Mouse (Mus musculus) hindbrain, embryonic 16.5 days (tissue): ENCODE data around the gene Gli1. TPM values are rescaled to one million over a fixed set of nuclear protein-coding genes. Genes with fewer than 3 reads are reported as not detected.

Source experiments
- ATAC-seq: fragments of 200-750 bp; cut with Nextera tagmentation; 2 replicates; pipeline ENCODE4 v1.8.0; 2017; ENCODE audit warnings: moderate TSS enrichment, moderate library complexity
- H3K27ac ChIP-seq: fragments of 300-500 bp; sonication (generic); 2 replicates; pipeline ENCODE4 v1.5.1; 2014; ENCODE audit warnings: low read depth, mild to moderate bottlenecking, control low read depth, low read length, moderate library complexity
- H3K27me3 ChIP-seq: fragments of 300-500 bp; sonication (generic); replicated peaks from 2 replicates; pipeline ENCODE4 v1.6.1; 2014; ENCODE audit warnings: low read length; ENCODE audit not compliant: control insufficient read depth, insufficient read depth
- H3K36me3 ChIP-seq: fragments of 300-500 bp; sonication (generic); 2 replicates; pipeline ENCODE4 v1.6.1; 2014; ENCODE audit warnings: mild to moderate bottlenecking, low read length, moderate library complexity, mixed read lengths; ENCODE audit not compliant: control insufficient read depth, insufficient read depth
- H3K4me1 ChIP-seq: fragments of 300-500 bp; sonication (generic); 2 replicates; pipeline ENCODE4 v1.6.1; 2014; ENCODE audit warnings: low read depth, low read length; ENCODE audit not compliant: control insufficient read depth, insufficient read depth
- H3K4me2 ChIP-seq: fragments of 300-500 bp; sonication (generic); 2 replicates; pipeline ENCODE4 v1.6.1; 2014; ENCODE audit warnings: mild to moderate bottlenecking, low read length, control low read depth, moderate library complexity
- H3K4me3 ChIP-seq: fragments of 300-500 bp; sonication (generic); 2 replicates; pipeline ENCODE4 v1.5.1; 2014; ENCODE audit warnings: mild to moderate bottlenecking, low read length, control low read depth, moderate library complexity
- H3K9ac ChIP-seq: fragments of 300-500 bp; sonication (generic); 2 replicates; pipeline ENCODE4 v1.6.1; 2014; ENCODE audit warnings: low read depth, mild to moderate bottlenecking, control low read depth, low read length, moderate library complexity
- H3K9me3 ChIP-seq: fragments of 300-500 bp; sonication (generic); 2 replicates; pipeline ENCODE4 v1.6.1; 2014; ENCODE audit warnings: mild to moderate bottlenecking, low read length, moderate library complexity; ENCODE audit not compliant: control insufficient read depth
- WGBS: fragments of 180-500 bp; shearing (Covaris S2); extraction: QIAGEN DNeasy Blood & Tissue Kit; methylation state at CpG from one replicate; pipeline ENCODE4 v1.1.7; 2014; 5-methylcytosine and 5-hydroxymethylcytosine counted together
- polyA plus RNA-seq: library from polyadenylated mRNA; unstranded; fragments of >200 nt; fragmentation: Nextera tagmentation; extraction: Ambion mirVana; gene quantifications from 2 replicates; pipeline ENCODE4 v1.2.1, GENCODE M21; 2015

Gene Gli1
- polyA plus RNA-seq, 1 experiment from 2014 or later: 1.8 TPM

GRCm38 (mm10) chr10:127326828-127327227, 14.9 kb downstream of the Gli1 start:
- peak overlapping the region; percentile 56 for H3K9ac ChIP-seq
- H3K36me3 ChIP-seq: no peaks in the 10 kb centered on the region
- H3K27me3 ChIP-seq: peaks cover 56% of the 10 kb centered on the region
- WGBS: 6% methylated on average over 29 of the region's 29 CpGs
- H3K9me3 ChIP-seq: 0 out of 2 replicates have a peak, but pooled peaks cover 2% of the 10 kb centered on the region
- H3K4me2 ChIP-seq: peak overlapping the region; percentile 68
- ATAC-seq: no peak
- peaks cover 10% of the 10 kb centered on the region for H3K4me1 ChIP-seq
- H3K4me3 ChIP-seq: peak overlapping the region; percentile 39
- no peak overlapping the region for H3K27ac ChIP-seq

- WGBS: under 1% methylated on average over 54 of the region's 54 CpGs
- Histone ChIP-seq H3K27me3 (peaks cover 56% of the 10 kb centered on the region), H3K4me1 (peaks cover 10% of the 10 kb centered on the region), H3K36me3 (no peaks in the 10 kb centered on the region), H3K4me2 (peak overlapping the region; percentile 68), H3K4me3 (peak overlapping the region; percentile 39), H3K9ac (peak overlapping the region; percentile 56), H3K9me3 (0 out of 2 replicates have a peak, but pooled peaks cover 2% of the 10 kb centered on the region), H3K27ac (no peak overlapping the region)
- 0 out of 2 replicates have a peak, but pooled peaks have one; percentile 19 for ATAC-seq
Measured at GRCm38 (mm10) chr10:127326017-127326801, 15.6 kb downstream of the Gli1 start.

DNA sequence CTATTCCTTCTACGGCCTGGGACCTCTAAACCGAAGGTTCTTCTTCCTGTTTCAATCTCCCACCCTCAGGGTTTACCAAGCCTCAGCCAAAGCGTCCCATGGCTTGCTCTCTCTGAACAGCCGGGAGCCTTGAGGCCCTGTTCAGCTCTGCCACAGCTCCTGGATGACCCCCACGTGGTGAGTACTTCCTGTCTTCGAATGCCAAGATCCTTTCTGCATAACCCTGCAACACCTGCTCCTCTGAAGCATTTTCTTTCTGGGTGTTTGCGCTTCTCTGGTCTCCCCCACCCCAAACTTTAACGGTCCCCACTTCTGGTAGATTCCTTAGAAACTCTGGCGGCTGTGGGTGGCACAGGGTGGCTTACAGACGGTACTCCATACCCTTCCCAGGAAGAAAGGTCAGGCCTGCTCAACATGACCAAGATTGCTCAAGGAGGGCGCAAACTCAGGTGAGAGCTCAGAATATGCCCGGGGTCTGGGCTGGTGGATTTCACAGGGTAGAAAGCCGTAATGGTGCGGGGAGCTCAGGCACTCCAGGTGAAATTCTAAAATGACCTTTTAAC, 16.2 kb downstream of the Gli1 start:
- ATAC-seq: no peak
- Histone ChIP-seq H3K4me3 (no peak overlapping the region), H3K9me3 (0 out of 2 replicates have a peak, but pooled peaks cover 2% of the 10 kb centered on the region), H3K4me1 (peaks cover 10% of the 10 kb centered on the region), H3K27ac (no peak overlapping the region), H3K36me3 (no peaks in the 10 kb centered on the region), H3K27me3 (peaks cover 56% of the 10 kb centered on the region), H3K9ac (no peak overlapping the region), H3K4me2 (no peak overlapping the region; the same call in 1 of the 2 replicates)
- 27% methylated on average over 14 of the region's 14 CpGs for WGBS

DNA sequence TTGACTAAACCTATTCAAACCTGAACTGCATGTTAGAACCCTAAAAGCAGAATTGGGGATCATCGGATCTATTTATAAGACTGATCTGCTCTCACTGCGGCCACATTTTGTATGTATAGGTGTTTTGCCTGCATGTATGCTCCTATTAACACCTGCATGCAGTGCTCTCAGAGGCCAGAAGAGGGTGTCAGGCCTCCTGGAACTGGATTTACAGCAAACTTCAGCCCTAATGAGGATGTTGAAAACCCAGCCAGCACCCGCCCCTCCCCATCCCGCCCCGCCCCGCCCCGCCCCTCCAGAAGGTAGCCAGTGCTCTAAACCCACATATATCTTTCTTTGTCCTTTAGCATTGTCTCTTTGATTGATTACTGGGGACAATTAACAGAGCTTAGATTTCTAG, 17.3 kb downstream of the Gli1 start:
- WGBS: 24% methylated on average over 3 of the region's 7 CpGs
- peaks cover 53% of the 10 kb centered on the region for H3K27me3 ChIP-seq

GRCm38 (mm10) chr10:127323131-127323855, 18.5 kb downstream of the Gli1 start:
- H3K27me3 ChIP-seq: peaks cover 44% of the 10 kb centered on the region
- H3K4me3 ChIP-seq: no peak overlapping the region
- peaks cover 10% of the 10 kb centered on the region for H3K4me1 ChIP-seq
- no peaks in the 10 kb centered on the region for H3K36me3 ChIP-seq
- no peak overlapping the region for H3K9ac ChIP-seq
- no peak for ATAC-seq
- no peak overlapping the region for H3K4me2 ChIP-seq
- 0 out of 2 replicates have a peak, but pooled peaks cover 2% of the 10 kb centered on the region for H3K9me3 ChIP-seq
- H3K27ac ChIP-seq: no peak overlapping the region
- 82% methylated on average over 17 of the region's 17 CpGs for WGBS

More for the DNA sequence above, 17.3 kb downstream of the Gli1 start:
- Histone ChIP-seq H3K4me1 (peaks cover 10% of the 10 kb centered on the region), H3K36me3 (no peaks in the 10 kb centered on the region), H3K27ac (no peak overlapping the region), H3K4me3 (no peak overlapping the region), H3K9me3 (0 out of 2 replicates have a peak, but pooled peaks cover 2% of the 10 kb centered on the region), H3K4me2 (no peak overlapping the region), H3K9ac (no peak overlapping the region)
- no peak for ATAC-seq

DNA sequence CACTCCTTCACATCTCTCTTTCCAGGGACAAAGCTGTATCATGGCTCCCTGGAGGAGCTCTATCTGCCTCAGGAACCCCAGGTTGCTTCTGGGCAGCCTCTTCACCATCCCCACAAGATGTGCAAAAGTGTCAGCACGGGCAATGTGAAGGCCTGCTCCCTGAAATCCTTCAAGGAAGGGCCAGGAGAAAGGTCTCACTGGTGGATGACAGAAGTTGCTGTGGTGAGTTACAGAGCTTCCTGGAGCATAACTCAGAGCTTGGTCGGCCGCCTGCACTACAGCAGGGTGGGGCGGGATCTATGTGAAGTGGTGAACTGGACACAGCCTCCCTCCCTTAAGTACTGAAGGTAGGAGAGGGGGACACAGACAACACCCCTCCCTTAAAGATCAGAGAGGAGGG, 19.1 kb downstream of the Gli1 start:
- H3K27ac ChIP-seq: no peak overlapping the region
- H3K36me3 ChIP-seq: no peaks in the 10 kb centered on the region
- H3K4me2 ChIP-seq: no peak overlapping the region
- no peak overlapping the region for H3K4me3 ChIP-seq
- H3K9me3 ChIP-seq: 0 out of 2 replicates have a peak, but pooled peaks cover 2% of the 10 kb centered on the region
- H3K27me3 ChIP-seq: peaks cover 37% of the 10 kb centered on the region
- peaks cover 10% of the 10 kb centered on the region for H3K4me1 ChIP-seq
- no peak for ATAC-seq
- 85% methylated on average over 4 of the region's 4 CpGs for WGBS
- H3K9ac ChIP-seq: no peak overlapping the region

GRCm38 (mm10) chr10:127322178-127322577, 19.6 kb downstream of the Gli1 start:
- Histone ChIP-seq H3K27me3 (peaks cover 32% of the 10 kb centered on the region), H3K4me3 (no peak overlapping the region), H3K4me2 (no peak overlapping the region), H3K9ac (no peak overlapping the region), H3K9me3 (0 out of 2 replicates have a peak, but pooled peaks cover under 1% of the 10 kb centered on the region), H3K36me3 (no peaks in the 10 kb centered on the region), H3K27ac (no peak overlapping the region), H3K4me1 (peaks cover 10% of the 10 kb centered on the region)
- 66% methylated on average over 13 of the region's 13 CpGs for WGBS
- ATAC-seq: no peak

DNA sequence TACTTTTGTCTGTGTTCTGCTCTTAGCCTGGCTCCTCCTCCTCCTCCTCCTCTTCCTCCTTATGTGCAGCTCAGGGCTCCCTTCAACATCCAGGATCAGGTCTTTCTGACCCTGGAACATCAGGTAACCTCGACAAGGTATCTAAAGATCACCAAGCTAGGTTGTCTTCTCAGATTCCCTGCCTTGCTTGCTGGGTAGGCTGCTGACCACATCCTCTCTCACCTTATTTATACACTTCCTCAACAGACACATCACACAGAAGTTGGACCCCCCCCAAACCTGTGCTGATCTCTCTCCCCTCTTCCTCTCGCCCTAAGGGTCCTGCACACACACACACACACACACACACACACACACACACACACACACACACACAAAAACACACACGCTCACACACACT, 20.2 kb downstream of the Gli1 start, which contains the start of gene Arhgap9:
Gene Arhgap9, plus strand, starts transcription at position 344 of the 400 bp plus-strand sequence.
- Histone ChIP-seq H3K27me3 (peaks cover 30% of the 10 kb centered on the region), H3K27ac (no peak within 1 kb of the TSS), H3K4me1 (peaks cover 8% of the 10 kb centered on the region), H3K9me3 (no peaks in the 10 kb centered on the region), H3K4me2 (no peak within 1 kb of the TSS), H3K4me3 (no peak within 1 kb of the TSS), H3K36me3 (no peaks in the 10 kb centered on the region), H3K9ac (no peak within 1 kb of the TSS)
- WGBS: 87% methylated on average over 3 of the region's 3 CpGs
- ATAC-seq: no peak

DNA sequence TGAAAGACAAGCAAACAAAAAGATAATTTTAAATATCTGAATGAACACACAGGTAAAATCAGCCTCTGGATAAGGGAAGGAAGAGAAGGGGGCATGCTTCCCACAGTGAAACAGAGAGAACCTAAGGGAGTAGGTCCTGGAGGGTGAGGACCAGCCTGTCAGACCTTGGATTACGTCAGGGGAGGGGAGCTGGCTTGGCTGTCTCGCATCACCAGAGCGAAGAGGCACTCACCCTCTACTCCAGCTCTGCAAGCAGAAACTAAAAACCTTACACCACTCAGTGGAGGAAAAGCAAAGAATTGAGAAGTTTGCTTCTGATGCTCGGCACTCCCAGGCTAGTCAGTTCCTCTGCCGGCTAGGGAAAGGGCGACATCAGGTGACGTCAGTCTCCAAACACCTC, 21.8 kb downstream of the Gli1 start:
- Histone ChIP-seq H3K4me3 (no peak overlapping the region), H3K9me3 (no peaks in the 10 kb centered on the region), H3K4me1 (no peaks in the 10 kb centered on the region), H3K36me3 (no peaks in the 10 kb centered on the region), H3K27me3 (peaks cover 16% of the 10 kb centered on the region), H3K4me2 (no peak overlapping the region), H3K27ac (no peak overlapping the region), H3K9ac (no peak overlapping the region)
- ATAC-seq: no peak
- 80% methylated on average over 7 of the region's 7 CpGs for WGBS
